Mouse (Mus musculus): Measurements from ENCODE around the gene Ssh2. TPM values are rescaled to one million over a fixed set of nuclear protein-coding genes. Genes with fewer than 3 reads are reported as not detected.

Gene Ssh2
- polyA plus RNA-seq, 1 experiment from 2014 or later: 13.8 TPM

GRCm38 (mm10) chr11:77500361-77501325, 284.6 kb downstream of the Ssh2 start:
- no peaks in the 10 kb centered on the region for H3K9me3 ChIP-seq (ENCODE audit: control insufficient read depth, low read length)
- ATAC-seq: no peak
- peaks cover 27% of the 10 kb centered on the region for H3K36me3 ChIP-seq (ENCODE audit: control insufficient read depth, insufficient read depth, low read length)
- WGBS: 72% methylated on average over 17 of the region's 17 CpGs
- no peak overlapping the region for H3K9ac ChIP-seq (ENCODE audit: low read depth, low read length)
- H3K4me3 ChIP-seq (ENCODE audit: low read length): no peak overlapping the region
- H3K27ac ChIP-seq (ENCODE audit: low read depth, low read length): no peak overlapping the region
- H3K4me2 ChIP-seq (ENCODE audit: low read length): no peak overlapping the region
- peaks cover 36% of the 10 kb centered on the region for H3K4me1 ChIP-seq (ENCODE audit: control insufficient read depth, insufficient read depth, low read depth, low read length)
- no peaks in the 10 kb centered on the region for H3K27me3 ChIP-seq (replicated peaks; ENCODE audit: control insufficient read depth, insufficient read depth, low read length)

DNA sequence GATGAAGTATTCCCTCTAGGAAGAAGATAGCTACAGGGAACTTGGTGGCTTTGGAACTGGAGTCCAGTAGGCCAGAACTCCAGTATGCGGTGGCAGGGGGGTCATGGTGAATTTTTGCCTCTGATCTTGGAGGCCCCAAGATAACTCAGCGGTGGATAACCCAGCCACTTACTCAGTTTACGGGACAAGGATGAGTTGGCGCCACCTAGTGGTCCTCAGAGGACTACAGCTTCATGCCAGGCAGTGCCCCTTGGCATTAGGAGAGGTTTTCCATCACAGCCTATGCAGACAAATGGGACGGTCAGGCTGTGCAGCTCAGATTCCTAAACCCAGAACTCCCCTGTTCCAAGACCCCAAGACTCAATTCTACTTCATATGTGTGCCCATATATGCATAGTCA, 285.3 kb downstream of the Ssh2 start:
- no peaks in the 10 kb centered on the region for H3K9me3 ChIP-seq (ENCODE audit: control insufficient read depth, low read length)
- H3K4me2 ChIP-seq (ENCODE audit: low read length): no peak overlapping the region
- no peaks in the 10 kb centered on the region for H3K27me3 ChIP-seq (replicated peaks; ENCODE audit: control insufficient read depth, insufficient read depth, low read length)
- peaks cover 33% of the 10 kb centered on the region for H3K36me3 ChIP-seq (ENCODE audit: control insufficient read depth, insufficient read depth, low read length)
- no peak overlapping the region for H3K4me3 ChIP-seq (ENCODE audit: low read length)
- H3K9ac ChIP-seq (ENCODE audit: low read depth, low read length): no peak overlapping the region
- no peak for ATAC-seq
- WGBS: 14% methylated on average over 5 of the region's 5 CpGs
- peaks cover 32% of the 10 kb centered on the region for H3K4me1 ChIP-seq (ENCODE audit: control insufficient read depth, insufficient read depth, low read depth, low read length)
- no peak overlapping the region for H3K27ac ChIP-seq (ENCODE audit: low read depth, low read length)

GRCm38 (mm10) chr11:77501971-77502370, 285.9 kb downstream of the Ssh2 start:
- no peak for ATAC-seq

DNA sequence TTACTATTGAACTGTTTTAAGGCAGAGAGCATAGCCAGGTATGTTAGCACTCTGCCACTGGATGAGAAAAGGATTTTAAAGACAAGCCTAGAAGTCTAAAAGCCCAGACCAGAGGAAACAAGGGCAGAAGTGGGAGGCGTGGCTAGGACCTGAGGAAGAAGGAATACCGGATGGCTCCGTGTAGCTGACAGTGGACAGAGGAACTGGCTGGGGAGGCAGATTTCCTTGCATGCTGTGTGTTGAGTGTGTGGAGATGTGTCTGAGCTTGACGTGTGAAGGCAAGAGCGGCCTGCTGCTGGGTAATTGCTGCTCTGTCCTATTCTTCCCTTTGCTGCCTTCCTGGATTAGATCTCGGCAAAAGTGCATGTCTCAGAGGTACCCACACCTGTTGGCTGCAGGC, 286.4 kb downstream of the Ssh2 start:
- WGBS: 83% methylated on average over 6 of the region's 6 CpGs

More at GRCm38 (mm10) chr11:77501971-77502370, 285.9 kb downstream of the Ssh2 start:
- Histone ChIP-seq H3K4me2 (ENCODE audit: low read length) (no peak overlapping the region), H3K4me3 (ENCODE audit: low read length) (no peak overlapping the region), H3K4me1 (ENCODE audit: control insufficient read depth, insufficient read depth, low read depth, low read length) (peaks cover 30% of the 10 kb centered on the region), H3K36me3 (ENCODE audit: control insufficient read depth, insufficient read depth, low read length) (peaks cover 38% of the 10 kb centered on the region), H3K27me3 (replicated peaks; ENCODE audit: control insufficient read depth, insufficient read depth, low read length) (no peaks in the 10 kb centered on the region), H3K9me3 (ENCODE audit: control insufficient read depth, low read length) (no peaks in the 10 kb centered on the region), H3K27ac (ENCODE audit: low read depth, low read length) (no peak overlapping the region), H3K9ac (ENCODE audit: low read depth, low read length) (no peak overlapping the region)
- 97% methylated on average over 4 of the region's 4 CpGs for WGBS

DNA sequence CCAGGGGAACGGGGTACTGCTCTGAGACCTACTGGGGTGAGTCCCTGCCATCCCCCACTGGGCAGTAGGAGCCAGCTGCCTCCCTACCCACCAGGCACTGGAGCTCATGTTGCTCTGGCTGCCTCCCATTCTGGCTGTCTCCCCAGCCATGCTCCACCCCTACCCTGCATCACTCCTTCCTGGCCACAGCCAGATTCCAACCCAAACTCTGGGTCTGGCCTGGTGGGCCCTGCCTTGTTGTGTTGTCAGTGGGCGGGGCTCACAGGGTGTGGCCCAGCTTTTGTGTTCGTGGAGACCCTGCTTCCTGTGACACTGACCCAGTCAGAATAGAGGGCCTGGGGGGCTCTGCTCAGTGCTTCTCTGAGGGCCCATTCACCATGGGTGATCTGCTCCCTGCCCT, 287.4 kb downstream of the Ssh2 start:
- Histone ChIP-seq H3K27me3 (replicated peaks; ENCODE audit: control insufficient read depth, insufficient read depth, low read length) (no peaks in the 10 kb centered on the region), H3K4me2 (ENCODE audit: low read length) (no peak overlapping the region), H3K4me3 (ENCODE audit: low read length) (no peak overlapping the region), H3K4me1 (ENCODE audit: control insufficient read depth, insufficient read depth, low read depth, low read length) (peaks cover 22% of the 10 kb centered on the region), H3K9ac (ENCODE audit: low read depth, low read length) (no peak overlapping the region), H3K27ac (ENCODE audit: low read depth, low read length) (no peak overlapping the region), H3K36me3 (ENCODE audit: control insufficient read depth, insufficient read depth, low read length) (peaks cover 40% of the 10 kb centered on the region), H3K9me3 (ENCODE audit: control insufficient read depth, low read length) (no peaks in the 10 kb centered on the region)
- WGBS: 76% methylated on average over 3 of the region's 3 CpGs
- ATAC-seq: no peak

More for the DNA sequence above, 286.4 kb downstream of the Ssh2 start:
- Histone ChIP-seq H3K9me3 (ENCODE audit: control insufficient read depth, low read length) (no peaks in the 10 kb centered on the region), H3K4me2 (ENCODE audit: low read length) (no peak overlapping the region), H3K27me3 (replicated peaks; ENCODE audit: control insufficient read depth, insufficient read depth, low read length) (no peaks in the 10 kb centered on the region), H3K36me3 (ENCODE audit: control insufficient read depth, insufficient read depth, low read length) (peaks cover 40% of the 10 kb centered on the region), H3K27ac (ENCODE audit: low read depth, low read length) (no peak overlapping the region), H3K4me1 (ENCODE audit: control insufficient read depth, insufficient read depth, low read depth, low read length) (peaks cover 25% of the 10 kb centered on the region), H3K9ac (ENCODE audit: low read depth, low read length) (no peak overlapping the region), H3K4me3 (ENCODE audit: low read length) (no peak overlapping the region)
- no peak for ATAC-seq

GRCm38 (mm10) chr11:77504377-77504776, 288.3 kb downstream of the Ssh2 start:
- Histone ChIP-seq H3K4me1 (ENCODE audit: control insufficient read depth, insufficient read depth, low read depth, low read length) (peaks cover 19% of the 10 kb centered on the region), H3K36me3 (ENCODE audit: control insufficient read depth, insufficient read depth, low read length) (peaks cover 40% of the 10 kb centered on the region), H3K4me3 (ENCODE audit: low read length) (no peak overlapping the region), H3K9ac (ENCODE audit: low read depth, low read length) (no peak overlapping the region), H3K4me2 (ENCODE audit: low read length) (no peak overlapping the region), H3K27me3 (replicated peaks; ENCODE audit: control insufficient read depth, insufficient read depth, low read length) (no peaks in the 10 kb centered on the region), H3K9me3 (ENCODE audit: control insufficient read depth, low read length) (no peaks in the 10 kb centered on the region), H3K27ac (ENCODE audit: low read depth, low read length) (no peak overlapping the region)
- no peak for ATAC-seq
- WGBS: 95% methylated on average over 19 of the region's 19 CpGs

DNA sequence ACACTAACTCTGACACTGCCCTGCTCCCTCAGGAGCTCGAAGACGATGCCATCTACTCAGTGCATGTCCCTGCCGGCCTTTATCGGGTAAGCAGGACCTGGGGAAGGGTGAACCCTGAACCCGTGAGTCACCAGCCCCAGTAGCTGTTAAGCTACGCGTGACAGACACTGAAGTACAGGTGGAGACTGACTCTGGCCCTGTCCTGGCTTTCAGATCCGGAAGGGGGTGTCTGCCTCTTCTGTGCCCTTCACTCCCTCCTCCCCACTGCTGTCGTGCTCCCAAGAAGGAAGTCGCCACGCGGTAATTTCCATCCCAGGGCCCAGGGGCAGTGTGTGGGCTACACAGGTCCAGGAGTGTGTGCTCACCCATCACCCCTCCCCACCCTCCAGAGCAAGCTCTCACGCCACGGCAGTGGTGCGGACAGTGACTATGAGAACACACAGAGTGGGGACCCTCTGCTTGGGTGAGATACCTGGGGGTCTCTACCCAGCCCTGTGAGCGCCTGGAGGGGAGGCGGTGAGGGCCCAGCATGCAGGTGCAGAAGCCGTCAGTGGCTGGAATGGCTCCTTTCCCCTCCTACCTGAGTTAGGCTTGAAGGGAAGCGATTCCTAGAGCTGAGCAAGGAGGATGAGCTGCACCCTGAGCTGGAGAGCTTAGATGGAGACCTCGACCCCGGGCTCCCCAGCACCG, 289.3 kb downstream of the Ssh2 start:
- ATAC-seq: no peak
- H3K36me3 ChIP-seq (ENCODE audit: control insufficient read depth, insufficient read depth, low read length): peaks cover 31% of the 10 kb centered on the region
- H3K9me3 ChIP-seq (ENCODE audit: control insufficient read depth, low read length): no peaks in the 10 kb centered on the region

GRCm38 (mm10) chr11:77506273-77506672, 290.2 kb downstream of the Ssh2 start:
- H3K27me3 ChIP-seq (replicated peaks; ENCODE audit: control insufficient read depth, insufficient read depth, low read length): no peaks in the 10 kb centered on the region
- no peaks in the 10 kb centered on the region for H3K9me3 ChIP-seq (ENCODE audit: control insufficient read depth, low read length)
- no peak overlapping the region for H3K27ac ChIP-seq (ENCODE audit: low read depth, low read length)
- H3K36me3 ChIP-seq (ENCODE audit: control insufficient read depth, insufficient read depth, low read length): peaks cover 27% of the 10 kb centered on the region
- H3K4me1 ChIP-seq (ENCODE audit: control insufficient read depth, insufficient read depth, low read depth, low read length): peaks cover 7% of the 10 kb centered on the region
- 78% methylated on average over 13 of the region's 14 CpGs for WGBS
- no peak overlapping the region for H3K9ac ChIP-seq (ENCODE audit: low read depth, low read length)
- no peak for ATAC-seq
- H3K4me3 ChIP-seq (ENCODE audit: low read length): no peak overlapping the region
- no peak overlapping the region for H3K4me2 ChIP-seq (ENCODE audit: low read length)

More for the DNA sequence above, 289.3 kb downstream of the Ssh2 start:
- Histone ChIP-seq H3K4me1 (ENCODE audit: control insufficient read depth, insufficient read depth, low read depth, low read length) (peaks cover 12% of the 10 kb centered on the region), H3K27ac (ENCODE audit: low read depth, low read length) (no peak overlapping the region), H3K9ac (ENCODE audit: low read depth, low read length) (no peak overlapping the region), H3K27me3 (replicated peaks; ENCODE audit: control insufficient read depth, insufficient read depth, low read length) (no peaks in the 10 kb centered on the region), H3K4me2 (ENCODE audit: low read length) (no peak overlapping the region), H3K4me3 (ENCODE audit: low read length) (no peak overlapping the region)
- 91% methylated on average over 22 of the region's 22 CpGs for whole genome bisulfite sequencing

DNA sequence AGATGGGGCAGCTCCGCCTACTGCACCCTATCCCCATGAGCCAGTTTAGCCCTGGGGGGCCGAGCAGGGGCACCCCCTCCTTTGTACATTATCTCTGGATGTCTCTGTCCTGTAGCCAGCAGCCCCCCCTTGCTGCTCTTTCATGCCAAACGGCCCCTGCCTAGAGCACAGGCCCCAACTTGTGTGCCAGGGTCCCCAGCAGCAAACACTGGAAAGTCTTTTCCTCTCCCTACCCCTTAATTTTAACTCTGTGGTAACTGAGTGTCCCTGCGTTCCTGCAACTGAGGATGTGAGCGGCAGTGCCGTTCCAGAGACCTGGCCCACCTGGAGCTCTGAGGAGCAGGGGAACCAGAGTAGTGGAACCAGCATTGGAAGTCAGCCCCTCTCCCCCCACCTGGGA, 290.9 kb downstream of the Ssh2 start:
- Histone ChIP-seq H3K36me3 (ENCODE audit: control insufficient read depth, insufficient read depth, low read length) (peaks cover 27% of the 10 kb centered on the region), H3K9me3 (ENCODE audit: control insufficient read depth, low read length) (no peaks in the 10 kb centered on the region), H3K9ac (ENCODE audit: low read depth, low read length) (no peak overlapping the region), H3K4me2 (ENCODE audit: low read length) (no peak overlapping the region), H3K27ac (ENCODE audit: low read depth, low read length) (no peak overlapping the region), H3K27me3 (replicated peaks; ENCODE audit: control insufficient read depth, insufficient read depth, low read length) (no peaks in the 10 kb centered on the region), H3K4me3 (ENCODE audit: low read length) (no peak overlapping the region), H3K4me1 (ENCODE audit: control insufficient read depth, insufficient read depth, low read depth, low read length) (peaks cover 7% of the 10 kb centered on the region)
- WGBS: 86% methylated on average over 6 of the region's 6 CpGs
- ATAC-seq: no peak
